Mouse (Mus musculus): ENCODE measurements around the gene Man1c1.

GRCm38 (mm10) chr4:134596816-134597692, 107.0 kb downstream of the Man1c1 start:
- TF ChIP-seq CTCF (IDR thresholded peaks at IDR 0.05; ENCODE audit: extremely low read depth, insufficient read depth, insufficient read length, insufficient replicate concordance), result no peak
- TF ChIP-seq POLR2A (IDR thresholded peaks at IDR 0.05; ENCODE audit: low read depth, low read length), result no peak

Data from spleen, adult 2 months (tissue).